Mouse (Mus musculus) small intestine, adult 10 weeks (tissue): ENCODE results near the gene Anpep. TPM values are rescaled to one million over a fixed set of nuclear protein-coding genes. Genes with fewer than 3 reads are reported as not detected.

Experiments used
- polyA plus RNA-seq: library from polyadenylated mRNA; stranded (reverse); fragments of 350-450 nt; fragmentation: Illumina TruSeq; extraction: RNeasy Lipid Tissue Mini Kit (QIAGEN cat#74804); gene quantifications from one replicate; pipeline ENCODE4 v1.2.3, GENCODE M21; 2014; ENCODE audit warnings: low replicate concordance

Anpep gene
- 714 TPM for polyA plus RNA-seq

GRCm38 (mm10) chr7:79860811-79861210 lies at the start of gene Anpep:
Anpep (minus strand) TSS chr7:79861059.

GRCm38 (mm10) chr7:79810611-79811506 lies 50.0 kb downstream of the Anpep start, which contains the start of gene Mesp2:
Mesp2 (plus strand) TSS chr7:79810727.

GRCm38 (mm10) chr7:79793688-79794087 lies 67.2 kb downstream of the Anpep start, which contains the start of gene Mesp1:
Mesp1 (minus strand) TSS chr7:79793788.

Other genes starting within 250 kb of the Anpep start
- gene Rhcg, start 243.4 kb downstream of the Anpep start, polyA plus RNA-seq = not detected
- gene Ticrr, start 200.9 kb downstream of the Anpep start, polyA plus RNA-seq = 2.8 TPM
- 0.11 TPM for gene Kif7, start 145.3 kb downstream of the Anpep start, polyA plus RNA-seq
- gene Plin1, start 128.2 kb downstream of the Anpep start, polyA plus RNA-seq = 3.3 TPM
- gene Pex11a, start 117.9 kb downstream of the Anpep start, polyA plus RNA-seq = 52.2 TPM
- 0.37 TPM for gene Wdr93, start 117.9 kb downstream of the Anpep start, polyA plus RNA-seq
- gene Mesp1, start 67.3 kb downstream of the Anpep start, polyA plus RNA-seq = not detected
- not detected for gene Mesp2, start 50.3 kb downstream of the Anpep start, polyA plus RNA-seq
- gene Ap3s2, start 59.6 kb upstream of the Anpep start, polyA plus RNA-seq = 24.2 TPM
- 15.9 TPM for gene Arpin, start 74.3 kb upstream of the Anpep start, polyA plus RNA-seq
- gene Zfp710, start 163.8 kb upstream of the Anpep start, polyA plus RNA-seq = 1.9 TPM